Mouse (Mus musculus) megakaryocyte, embryonic 14.5 days (primary cell): ENCODE results near the gene Fam166a.

Experiments used
- FLI1 ChIP-seq: IDR thresholded peaks from 2 replicates; pipeline ENCODE4 v1.6.1; 2012; ENCODE audit warnings: low read length, inconsistent platforms, mixed read lengths
- GATA1 ChIP-seq: IDR thresholded peaks from 3 replicates; pipeline ENCODE4 v1.6.1; 2012; ENCODE audit warnings: mixed read lengths, low read length, inconsistent platforms, borderline replicate concordance

DNA sequence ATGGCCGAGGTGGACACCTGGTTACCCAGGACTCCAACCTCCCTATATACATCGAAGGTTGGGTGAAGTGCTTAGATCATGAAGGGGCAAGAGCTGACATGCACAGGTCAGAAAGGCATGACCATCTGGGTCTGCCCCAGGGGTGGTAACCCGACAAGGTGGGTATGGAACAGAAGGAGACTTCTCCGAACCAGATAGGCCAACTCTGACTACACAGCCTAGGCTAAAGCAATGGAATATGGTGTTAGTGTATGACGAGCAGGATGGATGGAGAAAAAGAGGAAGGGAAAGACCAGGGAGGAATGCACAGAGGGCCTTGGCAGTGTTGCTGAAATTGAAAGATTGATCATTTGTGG, 32.0 kb upstream of the Fam166a start:
- no peak for TF ChIP-seq GATA1
- no peak for TF ChIP-seq FLI1
